Mouse (Mus musculus): ENCODE results near the gene Ankrd36.
"Not testable (repeated sequence)": the region's sequence is repeated elsewhere in the genome, so short reads cannot be mapped to it uniquely, and the experiment has no call there.

The Ankrd36 gene

GRCm38 (mm10) chr11:5546693-5547092 lies 22.8 kb upstream of the Ankrd36 start:
- DNase-seq: no peak

GRCm38 (mm10) chr11:5551430-5551829 lies 18.1 kb upstream of the Ankrd36 start:
- no peak for DNase-seq

- no peak for DNase-seq
These were observed 17.6 kb upstream of the Ankrd36 start for GRCm38 (mm10) chr11:5551931-5552330.

- DNase-seq: no peak
These were observed 9.2 kb upstream of the Ankrd36 start for GRCm38 (mm10) chr11:5560273-5560672.

GRCm38 (mm10) chr11:5562625-5563268 lies 6.7 kb upstream of the Ankrd36 start:
- DNase-seq: no peak

GRCm38 (mm10) chr11:5563898-5564297 lies 5.6 kb upstream of the Ankrd36 start:
- no peak for DNase-seq

- no peak for DNase-seq
These were observed 3.9 kb upstream of the Ankrd36 start for GRCm38 (mm10) chr11:5565596-5565995.

- DNase-seq: no peak
These were observed 3.0 kb upstream of the Ankrd36 start for GRCm38 (mm10) chr11:5566506-5566905.

GRCm38 (mm10) chr11:5567654-5568053 lies 1.8 kb upstream of the Ankrd36 start:
- DNase-seq: no peak

- no peak for DNase-seq
These were observed 1.4 kb upstream of the Ankrd36 start for GRCm38 (mm10) chr11:5568082-5568481.

GRCm38 (mm10) chr11:5571856-5572255 lies 2.4 kb downstream of the Ankrd36 start:
- no peak for DNase-seq

- DNase-seq: no peak
These were observed 4.3 kb downstream of the Ankrd36 start for GRCm38 (mm10) chr11:5573821-5574220.

GRCm38 (mm10) chr11:5575046-5575445 lies 5.6 kb downstream of the Ankrd36 start:
- DNase-seq: no peak

- peak; percentile 41 for DNase-seq
These were observed 22.9 kb downstream of the Ankrd36 start for GRCm38 (mm10) chr11:5592336-5592735.

GRCm38 (mm10) chr11:5595381-5595791 lies 25.9 kb downstream of the Ankrd36 start:
- DNase-seq: no peak

- DNase-seq: no peak
These were observed 26.3 kb downstream of the Ankrd36 start for GRCm38 (mm10) chr11:5595792-5596191.

- no peak for DNase-seq
These were observed 27.3 kb downstream of the Ankrd36 start for GRCm38 (mm10) chr11:5596756-5597155.

- no peak for DNase-seq
These were observed 35.9 kb downstream of the Ankrd36 start for GRCm38 (mm10) chr11:5605421-5605820.

GRCm38 (mm10) chr11:5611918-5612317 lies 42.4 kb downstream of the Ankrd36 start:
- DNase-seq: not testable (repeated sequence)

- DNase-seq: peak; percentile 22
These were observed 45.0 kb downstream of the Ankrd36 start for GRCm38 (mm10) chr11:5614453-5614852.

GRCm38 (mm10) chr11:5625101-5625500 lies 55.6 kb downstream of the Ankrd36 start:
- DNase-seq: no peak

GRCm38 (mm10) chr11:5629033-5629432 lies 59.5 kb downstream of the Ankrd36 start:
- DNase-seq: peak; percentile 90

- DNase-seq: no peak
These were observed 73.6 kb downstream of the Ankrd36 start for GRCm38 (mm10) chr11:5643085-5643484.

GRCm38 (mm10) chr11:5650321-5650720 lies 80.8 kb downstream of the Ankrd36 start:
- DNase-seq: peak; percentile 10

- DNase-seq: no peak
These were observed 113.1 kb downstream of the Ankrd36 start for GRCm38 (mm10) chr11:5682541-5682940.
